Mouse (Mus musculus) erythroblast, embryonic 14.5 days (primary cell): ENCODE measurements around the gene Slc2a3.

ENCODE experiments used
- GATA1 ChIP-seq: IDR thresholded peaks from 2 replicates; pipeline ENCODE4 v1.6.1; 2012; ENCODE audit warnings: low read length, inconsistent platforms, mixed read lengths
- TAL1 ChIP-seq: IDR thresholded peaks from 3 replicates; pipeline ENCODE4 v1.6.1; 2012; ENCODE audit warnings: low read length, inconsistent platforms, mixed read lengths

DNA sequence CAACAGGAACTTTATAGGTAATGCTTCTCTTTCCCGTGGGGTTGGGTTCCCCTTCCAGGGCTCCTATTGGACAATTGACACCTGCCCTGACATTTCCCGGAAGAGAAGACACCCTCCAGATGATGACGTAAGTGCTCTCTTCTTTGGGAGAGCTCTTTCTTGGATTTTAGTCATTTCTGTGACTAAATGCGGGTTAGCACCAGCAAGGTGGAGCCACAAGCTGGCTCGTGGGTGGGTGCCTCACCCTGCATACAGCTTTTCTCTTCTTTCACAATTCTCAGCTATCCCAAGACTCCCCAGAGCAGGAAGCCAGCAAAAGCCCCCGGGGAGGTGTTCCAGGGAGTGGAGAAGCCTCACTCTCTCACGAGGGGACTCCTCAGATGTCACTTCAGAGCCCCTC, 31.4 kb upstream of the Slc2a3 start:
- no peak for TF ChIP-seq TAL1
- TF ChIP-seq GATA1, result no peak
